Mouse (Mus musculus) liver, embryonic 16.5 days (tissue): Measurements from ENCODE around the gene Natd1. TPM values are rescaled to one million over a fixed set of nuclear protein-coding genes. Genes with fewer than 3 reads are reported as not detected.
"Not testable (repeated sequence)": the region's sequence is repeated elsewhere in the genome, so short reads cannot be mapped to it uniquely, and the experiment has no call there.

Experiments
- ATAC-seq: fragments of 200-750 bp; cut with Nextera tagmentation; 2 replicates; pipeline ENCODE4 v1.8.0; 2017; ENCODE audit warnings: low read depth, mild to moderate bottlenecking, moderate number of reproducible peaks, moderate library complexity
- H3K27ac ChIP-seq: fragments of 300-500 bp; sonication (generic); 2 replicates; pipeline ENCODE4 v1.5.1; 2014; ENCODE audit warnings: mild to moderate bottlenecking, low read length
- H3K27me3 ChIP-seq: fragments of 300-500 bp; sonication (generic); 2 replicates; pipeline ENCODE4 v1.6.1; 2014; ENCODE audit warnings: low read depth, low read length, mixed read lengths; ENCODE audit not compliant: control insufficient read depth, insufficient read depth
- H3K36me3 ChIP-seq: fragments of 300-500 bp; sonication (generic); 2 replicates; pipeline ENCODE4 v1.6.1; 2014; ENCODE audit warnings: mild to moderate bottlenecking; ENCODE audit not compliant: control insufficient read depth, insufficient read depth
- H3K4me1 ChIP-seq: fragments of 300-500 bp; sonication (generic); 2 replicates; pipeline ENCODE4 v1.6.1; 2014; ENCODE audit warnings: low read depth, low read length, mixed read lengths; ENCODE audit not compliant: control insufficient read depth
- H3K4me2 ChIP-seq: fragments of 300-500 bp; sonication (generic); 2 replicates; pipeline ENCODE4 v1.6.1; 2014; ENCODE audit warnings: low read depth, low read length, mixed read lengths
- H3K4me3 ChIP-seq: fragments of 300-500 bp; sonication (generic); 2 replicates; pipeline ENCODE4 v1.5.1; 2014; ENCODE audit warnings: low read depth, mild to moderate bottlenecking, low read length
- H3K9ac ChIP-seq: fragments of 300-500 bp; sonication (generic); 2 replicates; pipeline ENCODE4 v1.6.1; 2014; ENCODE audit warnings: low read depth, low read length
- H3K9me3 ChIP-seq: fragments of 300-500 bp; sonication (generic); replicated peaks from 2 replicates; pipeline ENCODE4 v1.6.1; 2016; ENCODE audit warnings: low read length; ENCODE audit not compliant: control insufficient read depth
- WGBS: fragments of 180-500 bp; shearing (Covaris S2); extraction: QIAGEN DNeasy Blood & Tissue Kit; methylation state at CpG from one replicate; pipeline ENCODE4 v1.1.7; 2014; ENCODE audit not compliant: insufficient replicate concordance; 5-methylcytosine and 5-hydroxymethylcytosine counted together
- polyA plus RNA-seq: library from polyadenylated mRNA; unstranded; fragments of >200 nt; fragmentation: Nextera tagmentation; extraction: Ambion mirVana; gene quantifications from 2 replicates; pipeline ENCODE4 v1.2.1, GENCODE M21; 2015

Natd1 gene
- polyA plus RNA-seq, 1 experiment from 2014 or later, result 14.3 TPM

DNA sequence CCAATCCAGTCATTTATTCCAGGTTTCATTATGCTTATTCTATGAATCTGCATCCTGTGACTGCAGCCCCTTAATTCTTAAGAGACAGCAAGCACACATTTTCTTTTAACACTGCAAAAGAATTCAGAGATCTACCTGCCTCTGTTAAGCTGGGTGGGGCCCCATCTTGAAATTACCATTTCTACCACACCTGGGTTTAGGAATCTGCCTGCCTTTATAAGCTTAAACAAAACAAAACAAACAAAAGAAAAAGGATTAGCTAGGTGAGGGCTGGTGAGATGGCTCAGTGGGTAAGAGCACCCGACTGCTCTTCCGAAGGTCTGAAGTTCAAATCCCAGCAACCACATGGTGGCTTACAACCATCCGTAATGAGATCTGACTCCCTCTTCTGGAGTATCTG, 27.6 kb downstream of the Natd1 start:
- not testable (repeated sequence) for H3K27me3 ChIP-seq, H3K9me3 ChIP-seq
- WGBS, result 82% methylated on average over 2 of the region's 3 CpGs

DNA sequence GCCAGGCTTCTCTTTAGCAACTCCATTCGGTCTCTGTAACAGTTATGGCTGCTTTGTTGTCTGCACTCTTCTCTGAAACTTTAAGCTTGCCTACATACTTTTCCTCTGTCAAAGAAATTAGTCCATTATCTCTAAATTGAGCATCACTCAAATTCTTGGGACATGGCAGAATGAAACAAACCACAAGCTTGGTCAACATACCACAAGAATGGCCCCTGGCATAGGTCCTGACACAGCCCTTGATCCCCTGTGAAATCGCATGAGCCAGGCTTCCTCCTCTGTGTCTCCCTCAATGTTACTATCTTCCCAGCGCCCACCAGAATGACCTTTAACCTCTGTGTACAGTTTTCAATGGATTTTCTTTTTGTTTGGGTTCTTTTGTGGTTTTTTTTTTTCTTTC, 32.2 kb downstream of the Natd1 start:
- Histone ChIP-seq H3K27me3 (no peaks in the 10 kb centered on the region; the same call in 1 of the 2 replicates), H3K4me1 (peaks cover 10% of the 10 kb centered on the region), H3K27ac (no peak overlapping the region), H3K9ac (no peak overlapping the region), H3K36me3 (no peaks in the 10 kb centered on the region), H3K4me2 (no peak overlapping the region), H3K4me3 (no peak overlapping the region), H3K9me3 (no peaks in the 10 kb centered on the region)
- ATAC-seq, result no peak
- 53% methylated on average over 3 of the region's 3 CpGs for WGBS

More for the DNA sequence above, 27.6 kb downstream of the Natd1 start:
- H3K4me2 ChIP-seq, H3K9ac ChIP-seq, ATAC-seq, H3K4me3 ChIP-seq, H3K27ac ChIP-seq, H3K4me1 ChIP-seq, H3K36me3 ChIP-seq: not testable (repeated sequence)

DNA sequence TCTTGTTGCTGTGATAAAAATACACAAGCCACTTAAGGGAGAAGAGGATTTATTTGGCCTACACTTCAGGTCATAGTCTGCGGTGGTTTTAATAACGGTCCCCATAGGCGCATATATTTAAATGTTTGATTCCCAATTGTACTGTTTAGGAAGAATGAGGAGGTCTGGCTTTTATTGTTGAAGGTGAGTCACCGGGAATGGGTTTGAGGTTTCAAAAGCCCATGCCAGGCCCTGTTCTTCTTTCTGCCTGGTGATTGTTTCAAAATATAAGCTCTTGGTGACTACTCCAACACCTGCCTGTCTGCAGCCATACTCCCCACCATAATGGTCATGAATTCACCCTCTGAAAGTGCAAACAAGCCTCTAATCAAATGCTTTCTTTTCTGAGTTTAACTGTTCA, 34.0 kb downstream of the Natd1 start:
- Histone ChIP-seq H3K9me3 (no peaks in the 10 kb centered on the region), H3K4me1 (peaks cover 26% of the 10 kb centered on the region), H3K36me3 (no peaks in the 10 kb centered on the region), H3K4me2 (no peak overlapping the region), H3K27me3 (no peaks in the 10 kb centered on the region; the same call in 1 of the 2 replicates), H3K4me3 (no peak overlapping the region), H3K9ac (no peak overlapping the region), H3K27ac (no peak overlapping the region)
- ATAC-seq, result no peak
- 83% methylated on average over 4 of the region's 4 CpGs for WGBS

DNA sequence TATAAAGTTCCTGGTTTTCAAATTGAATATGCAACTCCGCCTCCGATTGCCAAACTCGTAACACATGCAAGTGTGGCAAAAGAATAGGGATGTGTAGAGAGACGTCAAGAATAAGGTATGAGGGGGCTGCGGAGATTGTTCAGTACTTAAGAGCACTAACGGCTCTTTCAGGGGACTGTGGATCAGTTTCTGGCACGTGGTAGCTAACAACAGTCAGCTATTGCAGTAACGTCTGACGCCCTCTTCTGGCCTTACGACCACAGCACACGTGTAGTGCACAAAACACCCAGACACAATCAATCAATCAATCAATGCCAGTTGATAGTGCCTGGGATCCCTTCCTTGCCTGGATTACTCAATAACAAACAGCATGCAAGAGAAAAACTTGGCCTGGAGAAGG, 35.1 kb downstream of the Natd1 start:
- no peaks in the 10 kb centered on the region; the same call in 1 of the 2 replicates for H3K27me3 ChIP-seq
- H3K4me3 ChIP-seq, result peak overlapping the region; percentile 94
- H3K9me3 ChIP-seq, result no peaks in the 10 kb centered on the region
- no peak for ATAC-seq
- H3K4me2 ChIP-seq, result peak overlapping the region; percentile 88
- H3K4me1 ChIP-seq, result peaks cover 35% of the 10 kb centered on the region
- peak overlapping the region; percentile 90 for H3K27ac ChIP-seq
- H3K9ac ChIP-seq, result peak overlapping the region; percentile 92
- H3K36me3 ChIP-seq, result no peaks in the 10 kb centered on the region
- WGBS, result 1% methylated on average over 11 of the region's 11 CpGs

DNA sequence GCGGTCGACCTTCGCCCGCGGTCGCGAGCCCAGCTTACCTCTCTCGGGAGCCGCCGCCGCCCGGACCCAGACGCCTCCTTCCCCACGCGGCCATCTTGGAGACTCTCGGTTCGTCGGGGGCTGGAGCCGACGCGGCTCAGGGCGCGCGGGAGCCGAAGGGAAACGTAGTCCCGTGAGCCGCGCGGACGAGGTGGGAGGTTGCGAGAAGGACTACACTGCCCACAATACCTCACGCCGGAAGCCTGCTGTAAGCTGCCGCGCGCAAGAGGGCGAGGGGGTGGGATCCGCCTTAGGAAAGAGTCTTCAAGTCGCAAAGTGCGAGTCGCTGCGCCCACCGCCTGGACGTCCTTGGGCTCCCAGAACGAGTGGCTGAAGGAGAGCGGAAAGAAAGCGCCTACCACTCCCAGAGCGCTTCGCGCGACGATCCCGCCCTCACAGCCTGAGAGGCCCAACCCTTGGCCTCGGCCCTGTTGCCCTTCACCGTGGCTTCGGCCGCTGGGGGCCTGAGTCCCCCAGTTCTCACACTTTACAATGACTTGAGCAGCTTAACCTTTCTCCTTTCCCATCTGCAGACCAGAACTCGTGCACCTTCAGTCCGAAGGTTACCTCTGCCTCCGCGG, 35.8 kb downstream of the Natd1 start, which contains the start of gene Tmem11:
TSS of gene Tmem11 (minus strand) at position 598 of the 620 bp plus-strand sequence.
- WGBS, result under 1% methylated on average over 62 of the region's 62 CpGs
- Histone ChIP-seq H3K27me3 (no peaks in the 10 kb centered on the region), H3K4me3 (peak within 1 kb of the TSS; percentile 94), H3K9ac (peak within 1 kb of the TSS; percentile 92), H3K9me3 (no peaks in the 10 kb centered on the region), H3K27ac (peak within 1 kb of the TSS; percentile 90), H3K36me3 (no peaks in the 10 kb centered on the region), H3K4me1 (peaks cover 41% of the 10 kb centered on the region), H3K4me2 (peak within 1 kb of the TSS; percentile 88)
- ATAC-seq, result peak; percentile 99

DNA sequence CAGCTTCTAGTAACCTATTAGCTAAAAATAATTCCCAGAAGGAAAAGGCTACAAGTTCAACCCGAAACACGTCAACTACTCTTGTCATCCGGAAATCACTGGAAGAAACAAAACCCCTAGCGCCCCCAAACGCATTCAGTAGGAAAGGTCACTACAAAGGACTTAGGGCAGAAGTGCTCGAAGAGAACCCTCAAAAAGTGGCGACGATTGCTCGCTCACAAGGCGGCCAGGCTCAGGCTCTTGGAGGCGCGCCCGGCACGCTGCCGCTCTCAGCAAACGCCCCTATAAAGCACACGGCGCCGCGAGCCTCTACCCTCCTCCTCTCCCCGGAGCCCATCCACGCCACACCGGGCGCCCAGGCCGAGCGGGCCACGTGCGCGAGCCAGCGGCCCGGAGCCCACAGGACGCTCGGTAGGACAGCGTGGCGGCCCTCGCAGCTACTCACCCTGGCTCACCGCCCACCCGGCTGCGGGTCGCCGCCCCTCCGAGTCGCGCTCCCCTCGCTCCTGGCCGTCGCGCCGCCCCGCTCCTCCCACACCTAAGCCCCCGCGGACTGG, 36.4 kb downstream of the Natd1 start:
- Histone ChIP-seq H3K4me1 (peaks cover 45% of the 10 kb centered on the region), H3K36me3 (no peaks in the 10 kb centered on the region), H3K4me3 (peak overlapping the region; percentile 94), H3K27ac (peak overlapping the region; percentile 83), H3K9ac (peak overlapping the region; percentile 92), H3K4me2 (peak overlapping the region; percentile 88), H3K9me3 (no peaks in the 10 kb centered on the region), H3K27me3 (no peaks in the 10 kb centered on the region)
- ATAC-seq, result peak; percentile 53
- WGBS, result under 1% methylated on average over 52 of the region's 52 CpGs

DNA sequence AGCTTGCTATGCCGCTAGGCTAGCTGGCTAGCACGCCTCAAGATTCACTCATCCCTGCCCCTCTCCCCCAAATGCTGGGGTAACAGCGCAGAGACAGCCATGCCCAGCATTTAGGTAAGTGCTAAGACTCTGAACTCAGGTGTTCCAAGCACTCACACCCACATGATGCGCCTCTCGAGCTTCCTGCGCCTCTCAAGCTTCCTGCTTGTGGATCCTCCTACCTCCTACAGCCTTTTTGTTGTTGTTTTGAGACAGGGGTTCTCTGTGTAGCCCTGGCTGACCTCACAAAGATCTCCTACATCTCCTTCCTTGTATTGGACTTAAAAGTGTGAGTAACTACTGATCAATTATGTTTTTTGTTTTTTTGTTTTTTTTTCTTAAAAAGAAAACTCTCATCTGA, 41.4 kb downstream of the Natd1 start:
- WGBS, result 75% methylated on average over 6 of the region's 6 CpGs
- Histone ChIP-seq H3K4me3 (no peak overlapping the region), H3K27ac (no peak overlapping the region), H3K4me2 (no peak overlapping the region), H3K9me3 (no peaks in the 10 kb centered on the region), H3K27me3 (no peaks in the 10 kb centered on the region), H3K36me3 (no peaks in the 10 kb centered on the region), H3K4me1 (peaks cover 39% of the 10 kb centered on the region), H3K9ac (no peak overlapping the region)
- no peak for ATAC-seq

GRCm38 (mm10) chr11:60871409-60871808, 43.1 kb downstream of the Natd1 start:
- no peaks in the 10 kb centered on the region for H3K9me3 ChIP-seq
- no peak overlapping the region for H3K4me3 ChIP-seq
- ATAC-seq, result no peak
- no peak overlapping the region for H3K4me2 ChIP-seq
- H3K27ac ChIP-seq, result no peak overlapping the region
- H3K36me3 ChIP-seq, result no peaks in the 10 kb centered on the region
- H3K27me3 ChIP-seq, result no peaks in the 10 kb centered on the region
- 79% methylated on average over 4 of the region's 4 CpGs for WGBS
- peaks cover 28% of the 10 kb centered on the region for H3K4me1 ChIP-seq
- H3K9ac ChIP-seq, result no peak overlapping the region

DNA sequence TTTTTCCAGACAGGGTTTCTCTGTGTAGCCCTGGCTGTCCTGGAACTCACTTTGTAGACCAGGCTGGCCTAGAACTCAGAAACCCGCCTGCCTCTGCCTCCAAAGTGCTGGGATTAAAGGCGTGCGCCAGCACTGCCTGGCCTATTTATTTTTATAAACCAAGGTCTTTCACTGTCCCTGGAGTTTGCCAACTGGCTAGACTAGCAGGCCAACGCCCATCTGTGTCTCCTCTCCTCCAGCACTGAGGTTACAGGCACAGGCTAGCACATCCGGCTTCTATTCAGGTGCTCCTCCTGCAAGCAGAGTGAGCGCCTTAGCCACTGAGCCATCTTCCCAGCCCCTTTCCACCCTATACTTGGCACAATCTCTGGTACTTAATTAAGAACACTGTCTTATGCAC, 45.1 kb downstream of the Natd1 start:
- H3K4me3 ChIP-seq, H3K27me3 ChIP-seq, H3K9ac ChIP-seq, H3K36me3 ChIP-seq, H3K9me3 ChIP-seq, ATAC-seq, H3K27ac ChIP-seq, H3K4me2 ChIP-seq: not testable (repeated sequence)
- WGBS, result 72% methylated on average over 6 of the region's 6 CpGs
- peaks cover 13% of the 10 kb centered on the region for H3K4me1 ChIP-seq
